Mouse (Mus musculus) cerebellum, adult 11-12 months (tissue): ENCODE results near the gene Aig1.
"Not testable (repeated sequence)": the region's sequence is repeated elsewhere in the genome, so short reads cannot be mapped to it uniquely, and the experiment has no call there.

Experiments used
- DNase-seq: peaks from one replicate; pipeline ENCODE4 v3.0.0; 2022

Gene Aig1

GRCm38 (mm10) chr10:13868371-13869321 is at the start of gene Aig1:
Gene Aig1, minus strand, starts transcription at chr10:13868980.
- DNase-seq, result peak; percentile 87

DNA sequence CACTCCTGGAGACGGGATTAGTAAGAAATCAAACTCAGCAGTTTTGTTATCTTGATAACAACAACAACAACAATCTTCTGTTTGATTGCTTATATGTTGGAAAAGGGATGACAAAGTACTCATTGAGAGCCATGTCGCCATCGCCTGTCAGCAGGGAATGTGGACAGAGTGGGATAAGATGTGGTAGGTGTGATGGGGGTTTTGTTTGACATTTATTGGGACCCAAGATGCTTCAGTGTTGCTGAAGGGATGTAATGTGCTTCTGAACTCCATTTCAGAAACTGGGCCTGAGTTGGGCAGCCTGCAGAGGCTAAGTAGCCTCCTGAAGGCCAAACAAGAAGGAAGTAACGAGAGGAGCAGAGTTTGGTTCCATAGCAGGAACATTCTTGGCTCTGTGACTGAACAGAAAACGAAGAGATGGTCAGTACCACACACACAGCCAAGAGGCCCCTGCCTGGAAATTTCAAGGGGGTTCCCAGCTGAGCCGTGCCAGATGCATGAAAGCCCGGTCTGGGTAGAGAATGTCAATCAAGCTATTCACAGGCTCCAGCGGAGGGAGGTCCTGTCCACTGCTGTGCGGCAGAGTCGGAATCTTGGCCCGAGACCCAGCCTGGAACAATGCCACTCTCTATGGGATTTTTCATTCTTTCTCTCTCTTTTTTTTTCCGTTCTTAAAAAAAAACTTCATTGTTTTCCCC is 48.0 kb upstream of the Aig1 start:
- DNase-seq, result peak; percentile 43

DNA sequence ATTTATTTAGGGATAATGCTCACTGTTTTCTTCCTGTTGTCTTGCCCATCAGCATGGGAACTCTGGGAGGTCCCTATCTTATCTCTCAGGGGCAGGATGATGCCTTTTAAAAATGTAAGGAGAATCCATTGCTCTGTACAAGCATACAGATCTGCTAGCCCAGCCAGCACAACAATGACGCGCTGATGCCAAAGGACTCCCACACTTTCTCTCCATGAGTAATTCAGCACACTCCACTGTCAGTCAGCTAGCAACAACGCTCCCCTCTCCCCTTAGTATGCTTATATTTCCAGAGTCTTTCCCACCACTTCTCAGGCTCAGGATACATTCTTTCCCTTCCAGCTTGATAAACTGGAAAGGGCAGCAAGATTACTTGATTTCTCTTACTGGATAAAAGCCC is 46.4 kb upstream of the Aig1 start:
- DNase-seq, result no peak

DNA sequence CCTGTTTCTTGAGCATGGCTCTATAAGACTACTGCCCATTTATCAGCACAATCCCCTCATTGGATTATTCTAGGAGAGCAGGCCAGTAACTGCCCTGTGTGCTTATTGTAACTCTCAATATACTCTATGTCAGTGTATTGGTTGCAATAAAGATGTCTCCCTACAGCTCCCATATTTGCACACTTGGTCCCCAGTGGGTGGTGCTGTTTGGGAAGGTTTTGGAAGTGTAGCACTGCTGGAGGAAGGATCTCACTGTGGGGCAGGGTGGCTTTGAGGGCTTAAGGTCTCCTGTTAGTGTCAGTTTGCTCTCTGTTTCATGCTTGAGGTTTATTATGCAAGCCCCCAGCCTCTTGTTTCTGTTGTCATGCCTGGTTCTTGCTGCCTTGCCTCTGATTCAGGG is 44.9 kb upstream of the Aig1 start:
- no peak for DNase-seq

DNA sequence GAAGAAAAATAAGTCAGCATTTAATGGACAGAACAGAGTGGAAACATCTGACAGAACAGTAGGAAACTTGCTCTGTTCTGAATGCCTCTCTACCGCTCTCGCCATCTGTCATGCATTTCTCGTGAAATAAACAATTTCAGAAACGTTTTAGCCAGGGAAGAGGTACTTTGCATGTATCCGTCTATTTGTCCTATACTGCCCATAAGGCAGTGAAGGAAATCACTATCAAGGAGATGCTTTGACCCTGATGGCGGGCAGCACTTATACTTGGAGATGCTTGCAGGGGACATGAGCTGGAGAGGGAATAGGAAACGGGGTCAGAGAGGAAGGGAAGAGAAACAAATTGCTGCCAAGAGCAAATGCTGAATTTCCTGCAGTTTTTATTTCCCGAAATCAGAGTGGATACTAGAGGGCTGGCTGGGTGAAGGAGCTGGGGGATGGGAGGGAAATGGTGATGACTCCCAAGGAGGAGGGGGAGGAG is 37.5 kb upstream of the Aig1 start:
- peak; percentile 73 for DNase-seq

- peak; percentile 31 for DNase-seq
Measured at GRCm38 (mm10) chr10:13905618-13906017, 36.8 kb upstream of the Aig1 start.

GRCm38 (mm10) chr10:13892762-13893161 is 24.0 kb upstream of the Aig1 start:
- DNase-seq, result not testable (repeated sequence)

DNA sequence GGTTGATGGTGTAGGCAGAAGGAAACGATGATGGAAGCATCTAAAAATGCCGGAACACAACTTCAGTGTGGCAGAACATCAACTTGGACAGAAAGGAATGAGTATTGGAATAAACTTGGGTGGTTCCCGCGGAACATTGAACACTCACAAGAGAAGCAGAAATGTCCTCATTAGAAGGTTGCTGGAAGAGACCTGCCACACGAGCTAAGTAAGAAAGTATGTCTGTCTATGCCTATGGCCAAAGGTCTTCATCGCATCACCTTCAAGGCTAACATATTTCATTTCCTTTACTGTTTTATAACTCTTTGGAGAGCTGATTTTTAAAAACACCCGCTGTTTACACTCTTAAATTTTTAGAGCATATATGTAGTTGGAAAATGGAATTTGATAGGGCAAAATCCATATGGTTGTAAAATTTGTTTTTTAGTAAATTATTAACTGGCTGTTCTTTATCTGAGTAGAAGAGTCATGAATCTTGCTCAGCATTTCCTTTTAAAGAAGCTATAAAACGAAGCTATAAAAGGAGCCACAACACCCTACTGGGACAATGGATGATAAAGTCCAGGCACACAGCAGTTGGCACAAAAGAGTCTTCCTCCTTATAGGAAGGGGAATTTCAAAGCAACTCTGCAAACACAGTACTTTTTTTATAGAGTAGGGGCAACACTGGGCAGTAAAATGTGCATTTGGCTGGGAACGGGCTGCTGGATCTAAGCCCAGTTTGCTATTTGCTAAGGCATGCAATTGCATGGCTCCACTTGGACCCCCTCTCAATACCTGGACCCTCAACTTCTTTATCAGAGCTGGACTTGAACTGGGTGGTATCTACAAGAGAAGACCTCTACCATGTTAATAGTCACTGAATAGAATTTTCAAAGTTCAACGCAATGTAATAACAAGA is 14.4 kb upstream of the Aig1 start:
- DNase-seq, result no peak

DNA sequence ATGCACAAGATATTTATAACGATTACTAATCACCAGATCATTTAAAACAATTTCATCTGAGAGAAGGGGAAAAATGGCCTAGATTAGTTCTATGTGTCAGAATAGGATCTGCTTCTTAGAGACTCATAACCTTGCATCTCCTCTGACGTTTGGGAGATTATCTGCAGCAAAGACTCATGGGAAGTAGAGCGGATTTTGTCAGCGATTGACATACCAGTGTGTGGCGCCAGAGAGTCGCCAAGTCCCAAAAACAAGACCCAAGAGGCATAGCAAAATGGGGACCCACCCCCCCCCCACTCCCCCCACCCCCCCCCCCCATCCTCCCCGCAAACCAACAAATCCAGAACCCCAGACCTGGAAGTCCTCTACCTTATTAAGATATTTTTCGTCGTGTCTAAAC is 13.7 kb upstream of the Aig1 start:
- no peak for DNase-seq

GRCm38 (mm10) chr10:13878696-13879095 is 9.9 kb upstream of the Aig1 start:
- DNase-seq, result no peak

DNA sequence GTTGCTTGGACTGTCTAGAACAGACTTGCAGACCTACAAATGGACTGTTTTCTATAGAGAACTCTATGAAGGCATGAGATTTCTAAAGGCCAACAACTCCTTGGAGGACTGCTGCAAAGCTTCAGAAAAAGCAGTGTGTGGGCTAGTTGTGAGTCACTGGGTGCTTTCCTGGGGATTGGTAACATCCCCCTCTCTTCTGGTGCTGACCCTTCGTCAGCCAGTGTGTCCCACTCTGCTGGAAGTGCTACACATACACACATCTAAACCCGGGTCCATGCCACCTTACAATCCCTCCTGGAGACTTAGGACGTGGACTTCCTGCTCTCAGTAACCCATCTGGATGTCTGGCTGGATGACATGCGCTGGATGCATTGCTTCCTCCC is 6.2 kb upstream of the Aig1 start:
- DNase-seq, result no peak

DNA sequence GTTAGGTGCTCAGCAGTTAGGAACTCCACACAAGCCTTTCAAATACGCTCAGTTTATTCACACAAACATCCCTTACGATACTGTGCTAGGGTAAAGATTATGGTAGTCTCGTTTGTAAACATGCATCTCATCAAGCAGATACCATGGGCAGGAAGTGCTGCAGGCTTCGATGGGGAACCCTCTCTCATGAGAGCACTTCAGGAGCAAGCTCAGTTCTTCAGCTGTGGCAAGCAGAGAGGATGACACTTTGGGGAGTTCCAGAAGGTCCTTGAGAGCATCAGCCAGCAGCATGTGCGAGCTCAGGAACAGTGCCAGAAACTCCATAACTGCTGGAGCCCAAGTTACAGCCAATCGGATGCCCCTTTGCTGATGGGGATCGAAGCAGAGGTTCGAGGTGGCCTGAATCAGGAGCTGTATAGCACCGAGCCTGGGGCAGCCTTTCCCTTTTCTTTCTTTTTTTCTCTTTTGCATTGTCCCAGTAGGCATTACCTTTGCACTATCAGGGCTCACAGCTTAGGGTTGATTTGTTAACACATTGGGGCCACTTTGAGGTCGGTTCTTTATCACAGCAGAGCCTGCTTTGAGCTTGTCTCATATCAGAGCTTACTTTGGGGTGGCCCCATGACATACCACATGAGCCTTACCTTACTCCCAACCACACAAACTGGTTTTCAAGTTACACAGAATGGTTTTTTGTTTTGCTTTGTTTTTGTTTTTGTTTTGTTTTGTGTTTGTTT is 5.7 kb upstream of the Aig1 start:
- no peak for DNase-seq

DNA sequence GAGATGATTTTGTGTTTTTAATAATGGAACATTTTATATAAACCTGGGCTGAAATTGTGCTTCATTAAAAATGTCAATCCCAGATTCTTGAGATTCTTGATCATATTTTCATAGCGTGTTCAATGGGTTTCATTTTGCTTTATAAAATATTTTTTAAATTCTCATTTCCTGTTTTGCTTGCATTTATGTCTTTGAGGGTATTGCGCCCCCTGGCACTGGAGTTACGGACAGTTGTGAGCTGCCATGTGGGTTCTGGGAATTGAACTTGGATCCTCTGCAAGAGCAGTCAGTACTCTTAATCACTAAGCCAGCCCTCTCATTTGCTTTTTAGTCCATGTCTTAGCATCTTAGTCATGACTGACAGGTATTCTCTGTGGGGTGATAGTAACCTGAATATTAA is 1.8 kb upstream of the Aig1 start:
- no peak for DNase-seq

- no peak for DNase-seq
Measured at GRCm38 (mm10) chr10:13869322-13870035, 699 bp upstream of the Aig1 start.

DNA sequence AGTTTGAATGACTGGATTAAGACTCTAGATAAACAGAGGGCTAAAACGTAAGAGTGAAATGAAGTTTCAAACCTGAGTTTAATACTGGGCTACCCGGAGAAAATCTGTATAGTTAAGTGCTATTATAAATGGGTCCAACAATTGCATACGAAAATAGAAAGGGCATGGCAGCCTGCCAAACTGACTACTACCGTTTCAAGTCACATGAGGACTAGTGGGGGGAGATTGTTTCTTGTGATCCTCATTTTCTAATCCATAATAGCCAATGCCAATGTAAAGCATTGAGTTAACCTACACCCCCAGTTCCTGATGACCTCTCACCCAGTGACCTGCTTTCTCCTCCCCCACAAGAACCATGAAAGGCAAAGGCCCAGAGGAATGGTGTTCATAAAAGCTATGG is 2.4 kb downstream of the Aig1 start:
- DNase-seq, result no peak

- DNase-seq, result no peak
Measured at GRCm38 (mm10) chr10:13861115-13861909, 7.5 kb downstream of the Aig1 start.

DNA sequence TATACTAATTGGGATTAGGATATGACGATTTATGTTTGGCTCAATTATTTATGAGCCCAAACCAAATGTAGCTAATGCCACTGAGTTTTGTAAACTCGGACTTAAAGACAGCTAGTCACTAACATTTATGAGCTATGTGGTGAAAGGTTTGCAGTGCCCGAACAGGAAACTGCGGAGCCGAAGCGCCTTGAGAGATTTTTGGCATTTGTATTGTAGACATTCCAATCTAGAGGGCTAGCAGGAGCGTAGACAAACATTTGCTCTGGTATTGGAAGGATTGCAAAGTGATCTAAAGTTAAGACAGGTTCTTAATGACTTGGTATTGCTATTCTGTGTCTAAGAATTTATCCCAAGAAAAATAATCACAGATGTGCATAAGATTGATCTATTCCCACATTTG is 12.3 kb downstream of the Aig1 start:
- no peak for DNase-seq

GRCm38 (mm10) chr10:13855969-13856368 is 12.8 kb downstream of the Aig1 start:
- DNase-seq, result no peak

DNA sequence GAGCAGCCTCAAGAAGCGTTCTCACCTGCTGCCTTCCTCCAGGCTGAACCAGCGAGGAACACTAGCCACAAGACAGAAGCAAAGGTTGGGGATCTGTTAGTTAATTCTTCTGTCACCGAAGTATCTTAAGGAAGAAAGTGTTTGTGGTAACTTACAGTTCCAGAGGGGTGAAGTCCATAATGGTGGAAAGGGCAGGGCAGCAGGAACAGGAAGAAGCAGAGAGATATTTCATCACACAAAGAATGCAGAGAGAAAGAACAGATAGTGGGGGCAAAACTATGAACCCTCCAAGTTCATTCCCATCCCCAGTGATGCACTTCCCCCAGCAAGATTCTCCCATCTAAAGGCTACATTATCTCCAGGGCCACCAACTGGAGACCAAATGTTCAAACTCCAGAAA is 13.7 kb downstream of the Aig1 start:
- DNase-seq, result no peak

- DNase-seq, result no peak
Measured at GRCm38 (mm10) chr10:13850071-13850470, 18.7 kb downstream of the Aig1 start.

- DNase-seq, result no peak
Measured at GRCm38 (mm10) chr10:13849205-13849604, 19.6 kb downstream of the Aig1 start.
